49 mouse cellular contexts compared by ENCODE assay signal in the genomic region with DNA sequence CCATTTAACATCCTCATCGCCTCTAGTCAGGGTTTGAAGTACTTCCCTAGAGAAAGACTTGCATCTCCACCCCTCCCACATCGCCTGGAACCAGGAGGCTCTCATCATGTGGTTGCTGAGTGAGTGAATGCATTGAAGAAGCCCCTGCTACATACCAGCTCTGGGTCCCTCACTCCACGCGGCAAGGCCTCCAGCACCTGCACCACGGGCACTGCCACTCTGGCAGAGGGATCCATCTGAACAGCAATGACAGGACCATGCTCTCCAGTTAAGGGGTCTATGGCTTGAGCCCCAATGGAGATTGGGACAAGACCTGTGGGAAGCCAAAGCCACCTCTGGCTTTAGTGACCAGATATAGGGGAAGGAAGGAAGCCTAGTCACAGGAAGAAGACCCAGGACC. TPM values are rescaled to one million over a fixed set of nuclear protein-coding genes. Genes with fewer than 3 reads are reported as not detected.
"Had no signal": no experiment of that assay in that cellular context is flagged by ENCODE, and none has a peak within 500 bp of the region (broad histone marks: within the 10 kb centered on the region; RNA-seq: fewer than 3 reads in every experiment).

No protein-coding gene starts in this region.

- H3K9ac ChIP-seq: heart, embryonic 12.5 days; heart, embryonic 13.5 days; heart, embryonic 15.5 days; hindbrain, embryonic 12.5 days; hindbrain, embryonic 13.5 days; hindbrain, embryonic 14.5 days; hindbrain, embryonic 15.5 days; intestine, embryonic 15.5 days; kidney, embryonic 15.5 days had no signal

- H3K9me3 ChIP-seq: heart, embryonic 10.5 days; heart, embryonic 12.5 days; heart, embryonic 13.5 days; heart, embryonic 15.5 days; hindbrain, embryonic 10.5 days; hindbrain, embryonic 12.5 days; hindbrain, embryonic 13.5 days; hindbrain, embryonic 15.5 days; intestine, embryonic 15.5 days; kidney, embryonic 15.5 days had no signal

- DNase-seq: heart, postnatal 10 days; heart, postnatal 36 days; heart, postnatal 4 days; kidney, adult 11 months; kidney, adult 18-20 months; kidney, adult 2 months; kidney, adult 8-10 months; kidney, adult 9 months; kidney, postnatal 10 days; kidney, postnatal 14 days; kidney, postnatal 25 days; kidney, postnatal 36 days; kidney, postnatal 4 days; layer of hippocampus, adult 9-11 months; layer of hippocampus, postnatal 36 days had no signal

- H3K27ac ChIP-seq: heart, embryonic 10.5 days; heart, embryonic 13.5 days; heart, embryonic 15.5 days; hindbrain, embryonic 10.5 days; hindbrain, embryonic 12.5 days; hindbrain, embryonic 13.5 days; hindbrain, embryonic 14.5 days; hindbrain, embryonic 15.5 days; hindbrain, postnatal 0 days; intestine, embryonic 15.5 days; kidney, embryonic 15.5 days; kidney, postnatal 0 days; layer of hippocampus, adult 2 months; left cerebral cortex, adult 2 months had no signal

- H3K4me3 ChIP-seq: heart, embryonic 10.5 days; heart, embryonic 12.5 days; heart, embryonic 13.5 days; heart, embryonic 15.5 days; hindbrain, embryonic 10.5 days; hindbrain, embryonic 12.5 days; hindbrain, embryonic 13.5 days; hindbrain, embryonic 15.5 days; intestine, embryonic 15.5 days; kidney, embryonic 15.5 days; layer of hippocampus, adult 2 months; left cerebral cortex, adult 2 months had no signal

- H3K4me2 ChIP-seq: heart, embryonic 11.5 days; heart, embryonic 12.5 days; heart, embryonic 13.5 days; heart, embryonic 15.5 days; hindbrain, embryonic 12.5 days; hindbrain, embryonic 13.5 days; hindbrain, embryonic 14.5 days; hindbrain, embryonic 15.5 days; intestine, embryonic 15.5 days; kidney, embryonic 15.5 days had no signal

- H3K36me3 ChIP-seq: heart, embryonic 10.5 days; heart, embryonic 12.5 days; heart, embryonic 13.5 days; heart, embryonic 15.5 days; hindbrain, embryonic 10.5 days; hindbrain, embryonic 12.5 days; hindbrain, embryonic 13.5 days; hindbrain, embryonic 15.5 days; intestine, embryonic 15.5 days; kidney, embryonic 15.5 days had no signal

- ATAC-seq: hindbrain, embryonic 16.5 days; hindbrain, postnatal 0 days; inflammation-experienced regulatory T-cells, adult 6 months; intestine, embryonic 15.5 days; intestine, embryonic 16.5 days; intestine, postnatal 0 days had no signal

- H3K27me3 ChIP-seq: hindbrain, embryonic 12.5 days; intestine, embryonic 15.5 days; kidney, embryonic 15.5 days had no signal

RNA-seq across cellular contexts. Expression of gene Gm32742, which starts 18.0 kb away (rescaled TPM):
- total RNA-seq: heart, postnatal 10 days; heart, postnatal 25 days; heart, postnatal 36 days; heart, postnatal 4 days; hindbrain, postnatal 0 days; layer of hippocampus, adult 18-20 months; layer of hippocampus, adult 2 months; layer of hippocampus, postnatal 10 days; layer of hippocampus, postnatal 14 days; layer of hippocampus, postnatal 25 days; layer of hippocampus, postnatal 36 days; left cerebral cortex, adult 18-20 months; left cerebral cortex, adult 2 months had no signal
- polyA plus RNA-seq: heart, embryonic 10.5 days; heart, embryonic 12.5 days; heart, embryonic 14.5 days; heart, postnatal 0 days; hindbrain, embryonic 11.5 days; hindbrain, embryonic 14.5 days; hindbrain, embryonic 15.5 days; inflammation-experienced regulatory T-cells, adult 6 months; intestine, embryonic 14.5 days; intestine, postnatal 0 days; kidney, embryonic 14.5 days; kidney, postnatal 0 days had no signal

RNA-seq across cellular contexts. Expression of gene 4833427G06Rik, which starts 45.4 kb away (rescaled TPM):
- total RNA-seq: heart, postnatal 10 days; heart, postnatal 25 days; heart, postnatal 36 days; heart, postnatal 4 days; hematopoietic stem cell, adult 5-6 weeks; layer of hippocampus, adult 2 months; layer of hippocampus, postnatal 25 days; layer of hippocampus, postnatal 36 days; left cerebral cortex, adult 18-20 months; left cerebral cortex, adult 2 months had no signal
- polyA plus RNA-seq: heart, embryonic 10.5 days; heart, embryonic 11.5 days; heart, embryonic 12.5 days; heart, embryonic 13.5 days; heart, embryonic 14.5 days; heart, embryonic 15.5 days; heart, postnatal 0 days; inflammation-experienced regulatory T-cells, adult 6 months; intestine, embryonic 14.5 days; intestine, embryonic 15.5 days; intestine, embryonic 16.5 days; intestine, postnatal 0 days; kidney, adult 2 months; kidney, embryonic 14.5 days; kidney, embryonic 15.5 days; kidney, embryonic 16.5 days; kidney, postnatal 0 days; large intestine, adult 2 months had no signal
